Mouse (Mus musculus): ENCODE data around the gene Olfr796.

The Olfr796 gene

GRCm38 (mm10) chr10:129612470-129612869, at the start of gene Olfr796:
TSS of gene Olfr796 (minus strand) at chr10:129612570.
- no peak for DNase-seq

- no peak for DNase-seq
These were observed 45.0 kb upstream of the Olfr796 start, which contains the start of gene Olfr800 for GRCm38 (mm10) chr10:129657394-129657793. TSS of gene Olfr800 (plus strand) at chr10:129657694.

- no peak for DNase-seq
These were observed 39.4 kb upstream of the Olfr796 start for GRCm38 (mm10) chr10:129651763-129652162.

GRCm38 (mm10) chr10:129637184-129637583, 24.8 kb upstream of the Olfr796 start, which contains the start of gene Olfr799:
TSS of gene Olfr799 (plus strand) at chr10:129637484.
- DNase-seq = no peak

- DNase-seq = no peak
These were observed 15.5 kb upstream of the Olfr796 start, which contains the start of gene Olfr798 for GRCm38 (mm10) chr10:129627834-129628233. TSS of gene Olfr798 (minus strand) at chr10:129627934.

GRCm38 (mm10) chr10:129623251-129623650, 10.9 kb upstream of the Olfr796 start:
- DNase-seq = no peak

GRCm38 (mm10) chr10:129621724-129622123, 9.4 kb upstream of the Olfr796 start:
- no peak for DNase-seq

- no peak for DNase-seq
These were observed 35.3 kb downstream of the Olfr796 start for GRCm38 (mm10) chr10:129577066-129577465.

GRCm38 (mm10) chr10:129567355-129567754, 45.0 kb downstream of the Olfr796 start, which contains the start of gene Olfr794:
TSS of gene Olfr794 (plus strand) at chr10:129567655.
- DNase-seq = no peak

Data from B cell, adult 2 months (primary cell).